Mouse (Mus musculus) forebrain, postnatal 0 days (tissue): ENCODE measurements around the gene Notch1. TPM values are rescaled to one million over a fixed set of nuclear protein-coding genes. Genes with fewer than 3 reads are reported as not detected.

Experiments used
- ATAC-seq: fragments of 200-750 bp; cut with Nextera tagmentation; 2 replicates; pipeline ENCODE4 v1.8.0; 2017; ENCODE audit warnings: mild to moderate bottlenecking, moderate library complexity
- DNase-seq: peaks from one replicate; pipeline ENCODE4 v3.0.0-alpha.2; 2015
- H3K27ac ChIP-seq: fragments of 300-500 bp; sonication (generic); 2 replicates; pipeline ENCODE4 v1.5.1; 2014; ENCODE audit warnings: low read depth, mild to moderate bottlenecking, antibody characterized with exemption, low read length, moderate library complexity, mixed read lengths
- H3K27me3 ChIP-seq: fragments of 300-500 bp; sonication (generic); 2 replicates; pipeline ENCODE4 v1.6.1; 2014; ENCODE audit warnings: mild to moderate bottlenecking, low read length, mixed read lengths; ENCODE audit not compliant: insufficient read depth
- H3K36me3 ChIP-seq: fragments of 300-500 bp; sonication (generic); 2 replicates; pipeline ENCODE4 v1.6.1; 2014; ENCODE audit warnings: mild to moderate bottlenecking, moderate library complexity; ENCODE audit not compliant: insufficient read depth
- H3K4me1 ChIP-seq: fragments of 300-500 bp; sonication (generic); 2 replicates; pipeline ENCODE4 v1.6.1; 2014; ENCODE audit warnings: antibody characterized with exemption; ENCODE audit not compliant: insufficient read depth
- H3K4me2 ChIP-seq: fragments of 300-500 bp; sonication (generic); 2 replicates; pipeline ENCODE4 v1.6.1; 2014; ENCODE audit warnings: low read depth, mild to moderate bottlenecking, moderate library complexity
- H3K4me3 ChIP-seq: fragments of 300-500 bp; sonication (generic); 2 replicates; pipeline ENCODE4 v1.5.1; 2014; ENCODE audit warnings: low read depth, low read length, mixed read lengths
- H3K9ac ChIP-seq: fragments of 300-500 bp; sonication (generic); 2 replicates; pipeline ENCODE4 v1.6.1; 2014; ENCODE audit warnings: mild to moderate bottlenecking
- H3K9me3 ChIP-seq: fragments of 300-500 bp; sonication (generic); 2 replicates; pipeline ENCODE4 v1.6.1; 2016; ENCODE audit warnings: low read length
- CTCF ChIP-seq: sonication (generic); IDR thresholded peaks from 2 replicates; pipeline ENCODE4 v1.5.1; 2016; ENCODE audit warnings: antibody characterized with exemption, control low read depth, low read depth
- WGBS: fragments of 180-500 bp; shearing (Covaris S2); extraction: QIAGEN DNeasy Blood & Tissue Kit; methylation state at CpG from one replicate; pipeline ENCODE4 v1.1.7; 2014; 5-methylcytosine and 5-hydroxymethylcytosine counted together
- polyA plus RNA-seq: library from polyadenylated mRNA; unstranded; fragments of >200 nt; fragmentation: Nextera tagmentation; extraction: Ambion mirVana; gene quantifications from 2 replicates; pipeline ENCODE4 v1.2.1, GENCODE M21; 2015
- total RNA-seq: library from RNA; depleted of rRNA; stranded (reverse); fragments of >200 nt; gene quantifications from 2 replicates; pipeline ENCODE4 v1.2.3, GENCODE M21; 2014

Gene Notch1
- total and polyA plus RNA-seq, 2 experiments from 2014 or later, result 6.8 to 38.7 TPM

DNA sequence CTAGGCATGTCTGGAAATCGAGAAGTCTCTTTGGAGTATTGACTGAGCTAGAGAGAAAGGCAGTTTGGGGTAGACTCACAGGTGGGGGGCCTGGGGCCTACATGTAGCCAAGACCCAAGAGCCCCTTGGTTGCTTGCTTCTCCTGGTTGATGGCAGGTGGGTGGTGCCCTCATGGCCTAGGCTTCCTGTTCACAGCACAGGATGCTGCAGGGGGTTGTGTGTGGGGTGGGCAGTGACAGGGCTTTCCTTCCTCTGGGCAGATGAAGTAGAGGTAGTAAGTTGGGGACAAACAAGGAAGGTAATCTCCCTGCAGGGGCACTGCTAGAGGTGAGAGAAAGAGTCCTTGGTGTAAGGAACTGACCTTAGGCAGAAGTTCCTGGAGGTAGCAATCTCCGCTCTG, 35.6 kb upstream of the Notch1 start:
- H3K9me3 ChIP-seq, result no peaks in the 10 kb centered on the region
- H3K4me2 ChIP-seq, result no peak overlapping the region
- no peaks in the 10 kb centered on the region for H3K4me1 ChIP-seq
- ATAC-seq (no peak), DNase-seq (no peak)
- no peak for TF ChIP-seq CTCF
- no peaks in the 10 kb centered on the region for H3K36me3 ChIP-seq
- H3K27ac ChIP-seq, result no peak overlapping the region
- no peak overlapping the region for H3K9ac ChIP-seq
- no peak overlapping the region for H3K4me3 ChIP-seq
- H3K27me3 ChIP-seq, result no peaks in the 10 kb centered on the region
- 87% methylated on average over 2 of the region's 2 CpGs for WGBS

GRCm38 (mm10) chr2:26551446-26551845, 35.0 kb upstream of the Notch1 start:
- Histone ChIP-seq H3K4me1 (no peaks in the 10 kb centered on the region), H3K9ac (no peak overlapping the region), H3K9me3 (no peaks in the 10 kb centered on the region), H3K27me3 (no peaks in the 10 kb centered on the region), H3K27ac (no peak overlapping the region), H3K4me2 (no peak overlapping the region), H3K36me3 (no peaks in the 10 kb centered on the region), H3K4me3 (no peak overlapping the region)
- no peak for TF ChIP-seq CTCF
- DNase-seq (no peak), ATAC-seq (no peak)
- 75% methylated on average over 8 of the region's 8 CpGs for WGBS

GRCm38 (mm10) chr2:26550777-26551176, 34.3 kb upstream of the Notch1 start:
- no peak for TF ChIP-seq CTCF
- H3K27ac ChIP-seq, result no peak overlapping the region
- whole genome bisulfite sequencing, result 50% methylated on average over 3 of the region's 3 CpGs
- no peak overlapping the region for H3K9ac ChIP-seq
- no peaks in the 10 kb centered on the region for H3K27me3 ChIP-seq
- H3K4me1 ChIP-seq, result no peaks in the 10 kb centered on the region
- H3K9me3 ChIP-seq, result no peaks in the 10 kb centered on the region
- H3K4me3 ChIP-seq, result no peak overlapping the region
- no peak for ATAC-seq
- H3K36me3 ChIP-seq, result no peaks in the 10 kb centered on the region
- H3K4me2 ChIP-seq, result no peak overlapping the region
- DNase-seq, result no peak

GRCm38 (mm10) chr2:26550205-26550604, 33.7 kb upstream of the Notch1 start:
- ATAC-seq, result no peak
- TF ChIP-seq CTCF, result no peak
- WGBS, result 63% methylated on average over 3 of the region's 3 CpGs

GRCm38 (mm10) chr2:26549801-26550200, 33.3 kb upstream of the Notch1 start:
- no peaks in the 10 kb centered on the region for H3K9me3 ChIP-seq
- ATAC-seq, result no peak
- H3K4me2 ChIP-seq, result no peak overlapping the region
- H3K36me3 ChIP-seq, result no peaks in the 10 kb centered on the region
- WGBS, result 82% methylated on average over 10 of the region's 10 CpGs
- H3K9ac ChIP-seq, result no peak overlapping the region
- no peaks in the 10 kb centered on the region for H3K4me1 ChIP-seq
- no peak for DNase-seq
- no peak overlapping the region for H3K4me3 ChIP-seq
- no peaks in the 10 kb centered on the region for H3K27me3 ChIP-seq
- H3K27ac ChIP-seq, result no peak overlapping the region
- TF ChIP-seq CTCF, result no peak

More at GRCm38 (mm10) chr2:26550205-26550604, 33.7 kb upstream of the Notch1 start:
- Histone ChIP-seq H3K4me1 (no peaks in the 10 kb centered on the region), H3K27me3 (no peaks in the 10 kb centered on the region), H3K4me3 (no peak overlapping the region), H3K9me3 (no peaks in the 10 kb centered on the region), H3K36me3 (no peaks in the 10 kb centered on the region), H3K9ac (no peak overlapping the region), H3K4me2 (no peak overlapping the region), H3K27ac (no peak overlapping the region)
- no peak for DNase-seq

- Histone ChIP-seq H3K27ac (no peak overlapping the region), H3K4me2 (no peak overlapping the region), H3K27me3 (no peaks in the 10 kb centered on the region), H3K4me1 (no peaks in the 10 kb centered on the region), H3K9me3 (no peaks in the 10 kb centered on the region), H3K9ac (no peak overlapping the region), H3K4me3 (no peak overlapping the region), H3K36me3 (no peaks in the 10 kb centered on the region)
- peak; percentile 37 for TF ChIP-seq CTCF
- 37% methylated on average over 2 of the region's 2 CpGs for WGBS
- DNase-seq (no peak), ATAC-seq (peak; percentile 48; the same call in 1 of the 2 replicates)
Measured at GRCm38 (mm10) chr2:26547481-26547880, 31.0 kb upstream of the Notch1 start.

DNA sequence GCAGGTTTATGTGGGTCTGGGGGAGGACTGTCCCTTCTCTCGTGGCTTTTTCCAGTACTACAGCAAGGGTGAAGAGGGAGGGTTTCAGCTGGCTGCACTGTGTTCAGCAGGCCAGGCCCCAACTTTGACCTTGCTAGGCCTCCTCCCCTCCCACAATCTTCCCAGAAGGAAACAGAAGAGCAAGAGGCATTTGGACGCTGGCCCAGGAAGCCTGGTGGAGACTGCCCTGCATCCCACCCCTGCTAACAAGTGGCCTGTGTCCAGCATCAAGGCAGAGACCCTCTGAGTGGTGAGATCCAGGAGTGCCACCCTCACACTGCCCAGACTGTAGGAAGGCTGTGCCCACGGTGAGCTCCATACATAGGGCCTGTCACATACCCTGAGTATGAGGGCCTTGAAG, 27.8 kb upstream of the Notch1 start:
- no peak for DNase-seq
- H3K4me1 ChIP-seq, result no peaks in the 10 kb centered on the region
- H3K27me3 ChIP-seq, result no peaks in the 10 kb centered on the region
- H3K9ac ChIP-seq, result no peak overlapping the region
- no peaks in the 10 kb centered on the region for H3K36me3 ChIP-seq
- TF ChIP-seq CTCF, result no peak
- ATAC-seq, result no peak
- H3K4me2 ChIP-seq, result no peak overlapping the region
- WGBS, result 70% methylated on average over 3 of the region's 3 CpGs
- no peak overlapping the region for H3K27ac ChIP-seq
- no peak overlapping the region for H3K4me3 ChIP-seq
- no peaks in the 10 kb centered on the region for H3K9me3 ChIP-seq

GRCm38 (mm10) chr2:26543768-26544167, 27.3 kb upstream of the Notch1 start:
- WGBS, result 92% methylated on average over 8 of the region's 8 CpGs
- H3K27me3 ChIP-seq, result no peaks in the 10 kb centered on the region
- DNase-seq (no peak), ATAC-seq (no peak)
- no peaks in the 10 kb centered on the region for H3K9me3 ChIP-seq
- H3K4me3 ChIP-seq, result no peak overlapping the region
- H3K4me2 ChIP-seq, result no peak overlapping the region
- no peak overlapping the region for H3K27ac ChIP-seq
- TF ChIP-seq CTCF, result no peak
- no peaks in the 10 kb centered on the region for H3K36me3 ChIP-seq
- H3K4me1 ChIP-seq, result no peaks in the 10 kb centered on the region
- H3K9ac ChIP-seq, result no peak overlapping the region
